Mouse (Mus musculus): Measurements from ENCODE around the gene Fndc3b. TPM values are rescaled to one million over a fixed set of nuclear protein-coding genes. Genes with fewer than 3 reads are reported as not detected.

The Fndc3b gene
- polyA plus RNA-seq, 1 experiment from 2014 or later: 28.0 TPM

- H3K4me2 ChIP-seq (replicated peaks): no peak overlapping the region
- no peak for ATAC-seq (ENCODE audit: insufficient number of reproducible peaks, insufficient read depth, low FRiP score, low TSS enrichment)
- no peaks in the 10 kb centered on the region for H3K27me3 ChIP-seq
- no peaks in the 10 kb centered on the region for H3K36me3 ChIP-seq
- no peak overlapping the region for H3K27ac ChIP-seq
- peaks cover 17% of the 10 kb centered on the region for H3K4me1 ChIP-seq
- H3K9ac ChIP-seq: no peak overlapping the region
- 90% methylated on average over 1 of the region's 1 CpGs for WGBS
- H3K4me3 ChIP-seq: no peak overlapping the region
- no peaks in the 10 kb centered on the region for H3K9me3 ChIP-seq
Observed at GRCm38 (mm10) chr3:27632880-27633279, 78.2 kb downstream of the Fndc3b start.

GRCm38 (mm10) chr3:27631112-27631511 is 80.0 kb downstream of the Fndc3b start:
- 32% methylated on average over 7 of the region's 7 CpGs for WGBS
- ATAC-seq (ENCODE audit: insufficient number of reproducible peaks, insufficient read depth, low FRiP score, low TSS enrichment): peak; percentile 83
- H3K4me1 ChIP-seq: peaks cover 16% of the 10 kb centered on the region

GRCm38 (mm10) chr3:27629716-27630115 is 81.4 kb downstream of the Fndc3b start:
- Histone ChIP-seq H3K36me3 (no peaks in the 10 kb centered on the region), H3K27me3 (no peaks in the 10 kb centered on the region), H3K4me3 (no peak overlapping the region), H3K27ac (no peak overlapping the region), H3K4me2 (replicated peaks) (no peak overlapping the region), H3K4me1 (peaks cover 12% of the 10 kb centered on the region), H3K9me3 (no peaks in the 10 kb centered on the region), H3K9ac (no peak overlapping the region)
- no peak for ATAC-seq (ENCODE audit: insufficient number of reproducible peaks, insufficient read depth, low FRiP score, low TSS enrichment)
- WGBS: 95% methylated on average over 5 of the region's 5 CpGs

More at GRCm38 (mm10) chr3:27631112-27631511, 80.0 kb downstream of the Fndc3b start:
- peak overlapping the region; percentile 36; the same call in 1 of the 2 replicates for H3K27ac ChIP-seq
- H3K4me2 ChIP-seq (replicated peaks): no peak overlapping the region
- H3K36me3 ChIP-seq: no peaks in the 10 kb centered on the region
- H3K9ac ChIP-seq: no peak overlapping the region
- H3K9me3 ChIP-seq: no peaks in the 10 kb centered on the region
- H3K4me3 ChIP-seq: no peak overlapping the region
- no peaks in the 10 kb centered on the region for H3K27me3 ChIP-seq

- Histone ChIP-seq H3K27me3 (no peaks in the 10 kb centered on the region), H3K9me3 (no peaks in the 10 kb centered on the region), H3K4me3 (no peak overlapping the region), H3K4me2 (replicated peaks) (no peak overlapping the region), H3K36me3 (no peaks in the 10 kb centered on the region), H3K4me1 (peaks cover 8% of the 10 kb centered on the region), H3K27ac (no peak overlapping the region), H3K9ac (no peak overlapping the region)
- 86% methylated on average over 8 of the region's 8 CpGs for WGBS
- no peak for ATAC-seq (ENCODE audit: insufficient number of reproducible peaks, insufficient read depth, low FRiP score, low TSS enrichment)
Observed at GRCm38 (mm10) chr3:27626301-27626700, 84.8 kb downstream of the Fndc3b start.

GRCm38 (mm10) chr3:27625592-27625985 is 85.5 kb downstream of the Fndc3b start:
- Histone ChIP-seq H3K4me3 (no peak overlapping the region), H3K27ac (0 out of 2 replicates have a peak overlapping the region, but pooled peaks have one; percentile 19), H3K27me3 (no peaks in the 10 kb centered on the region), H3K9ac (no peak overlapping the region), H3K4me1 (peaks cover 3% of the 10 kb centered on the region; the same call in 1 of the 2 replicates), H3K9me3 (no peaks in the 10 kb centered on the region), H3K36me3 (no peaks in the 10 kb centered on the region), H3K4me2 (replicated peaks) (no peak overlapping the region)
- no peak for ATAC-seq (ENCODE audit: insufficient number of reproducible peaks, insufficient read depth, low FRiP score, low TSS enrichment)
- 63% methylated on average over 8 of the region's 8 CpGs for WGBS

GRCm38 (mm10) chr3:27624974-27625591 is 86.0 kb downstream of the Fndc3b start:
- WGBS: 87% methylated on average over 12 of the region's 12 CpGs
- Histone ChIP-seq H3K4me1 (peaks cover 3% of the 10 kb centered on the region; the same call in 1 of the 2 replicates), H3K27ac (0 out of 2 replicates have a peak overlapping the region, but pooled peaks have one; percentile 19), H3K4me2 (replicated peaks) (no peak overlapping the region), H3K36me3 (no peaks in the 10 kb centered on the region), H3K9me3 (no peaks in the 10 kb centered on the region), H3K4me3 (no peak overlapping the region), H3K9ac (no peak overlapping the region), H3K27me3 (no peaks in the 10 kb centered on the region)
- no peak for ATAC-seq (ENCODE audit: insufficient number of reproducible peaks, insufficient read depth, low FRiP score, low TSS enrichment)

- 58% methylated on average over 4 of the region's 4 CpGs for WGBS
- Histone ChIP-seq H3K27ac (no peak overlapping the region), H3K4me2 (replicated peaks) (no peak overlapping the region)
Observed at GRCm38 (mm10) chr3:27622451-27622850, 88.7 kb downstream of the Fndc3b start.

GRCm38 (mm10) chr3:27621176-27621575 is 89.9 kb downstream of the Fndc3b start:
- peaks cover 14% of the 10 kb centered on the region for H3K4me1 ChIP-seq
- no peak overlapping the region for H3K4me2 ChIP-seq (replicated peaks)
- no peak overlapping the region for H3K9ac ChIP-seq
- H3K27ac ChIP-seq: no peak overlapping the region
- no peaks in the 10 kb centered on the region for H3K27me3 ChIP-seq
- H3K36me3 ChIP-seq: 0 out of 2 replicates have a peak, but pooled peaks cover 4% of the 10 kb centered on the region
- 82% methylated on average over 4 of the region's 4 CpGs for WGBS
- no peak for ATAC-seq (ENCODE audit: insufficient number of reproducible peaks, insufficient read depth, low FRiP score, low TSS enrichment)
- no peak overlapping the region for H3K4me3 ChIP-seq
- H3K9me3 ChIP-seq: no peaks in the 10 kb centered on the region

More at GRCm38 (mm10) chr3:27622451-27622850, 88.7 kb downstream of the Fndc3b start:
- Histone ChIP-seq H3K9ac (no peak overlapping the region), H3K4me1 (peaks cover 6% of the 10 kb centered on the region; the same call in 1 of the 2 replicates), H3K36me3 (0 out of 2 replicates have a peak, but pooled peaks cover 4% of the 10 kb centered on the region), H3K4me3 (no peak overlapping the region), H3K9me3 (no peaks in the 10 kb centered on the region), H3K27me3 (no peaks in the 10 kb centered on the region)
- ATAC-seq (ENCODE audit: insufficient number of reproducible peaks, insufficient read depth, low FRiP score, low TSS enrichment): no peak

GRCm38 (mm10) chr3:27617733-27618132 is 93.4 kb downstream of the Fndc3b start:
- WGBS: 76% methylated on average over 9 of the region's 9 CpGs
- Histone ChIP-seq H3K9me3 (no peaks in the 10 kb centered on the region), H3K4me3 (no peak overlapping the region), H3K27me3 (no peaks in the 10 kb centered on the region), H3K4me1 (peaks cover 19% of the 10 kb centered on the region), H3K27ac (0 out of 2 replicates have a peak overlapping the region, but pooled peaks have one; percentile 11), H3K9ac (no peak overlapping the region), H3K36me3 (0 out of 2 replicates have a peak, but pooled peaks cover 4% of the 10 kb centered on the region), H3K4me2 (replicated peaks) (no peak overlapping the region)
- no peak for ATAC-seq (ENCODE audit: insufficient number of reproducible peaks, insufficient read depth, low FRiP score, low TSS enrichment)

- H3K27ac ChIP-seq: 0 out of 2 replicates have a peak overlapping the region, but pooled peaks have one; percentile 11
- WGBS: 78% methylated on average over 1 of the region's 1 CpGs
Observed at GRCm38 (mm10) chr3:27617237-27617499, 93.9 kb downstream of the Fndc3b start.

GRCm38 (mm10) chr3:27616421-27617236 is 94.5 kb downstream of the Fndc3b start:
- Histone ChIP-seq H3K36me3 (0 out of 2 replicates have a peak, but pooled peaks cover 4% of the 10 kb centered on the region), H3K4me1 (peaks cover 19% of the 10 kb centered on the region), H3K4me2 (replicated peaks) (no peak overlapping the region), H3K4me3 (no peak overlapping the region), H3K9me3 (no peaks in the 10 kb centered on the region), H3K9ac (no peak overlapping the region), H3K27me3 (no peaks in the 10 kb centered on the region), H3K27ac (peak overlapping the region; percentile 54; the same call in 1 of the 2 replicates)
- 50% methylated on average over 19 of the region's 19 CpGs for WGBS
- ATAC-seq (ENCODE audit: insufficient number of reproducible peaks, insufficient read depth, low FRiP score, low TSS enrichment): no peak

More at GRCm38 (mm10) chr3:27617237-27617499, 93.9 kb downstream of the Fndc3b start:
- no peaks in the 10 kb centered on the region for H3K27me3 ChIP-seq
- H3K4me2 ChIP-seq (replicated peaks): no peak overlapping the region
- H3K36me3 ChIP-seq: 0 out of 2 replicates have a peak, but pooled peaks cover 4% of the 10 kb centered on the region
- no peak overlapping the region for H3K4me3 ChIP-seq
- H3K9ac ChIP-seq: no peak overlapping the region
- peaks cover 19% of the 10 kb centered on the region for H3K4me1 ChIP-seq
- ATAC-seq (ENCODE audit: insufficient number of reproducible peaks, insufficient read depth, low FRiP score, low TSS enrichment): no peak
- H3K9me3 ChIP-seq: no peaks in the 10 kb centered on the region
